Mouse (Mus musculus): ENCODE results near the gene 4930568D16Rik. TPM values are rescaled to one million over a fixed set of nuclear protein-coding genes. Genes with fewer than 3 reads are reported as not detected.

Gene 4930568D16Rik
- polyA plus RNA-seq, 1 experiment = not detected

DNA sequence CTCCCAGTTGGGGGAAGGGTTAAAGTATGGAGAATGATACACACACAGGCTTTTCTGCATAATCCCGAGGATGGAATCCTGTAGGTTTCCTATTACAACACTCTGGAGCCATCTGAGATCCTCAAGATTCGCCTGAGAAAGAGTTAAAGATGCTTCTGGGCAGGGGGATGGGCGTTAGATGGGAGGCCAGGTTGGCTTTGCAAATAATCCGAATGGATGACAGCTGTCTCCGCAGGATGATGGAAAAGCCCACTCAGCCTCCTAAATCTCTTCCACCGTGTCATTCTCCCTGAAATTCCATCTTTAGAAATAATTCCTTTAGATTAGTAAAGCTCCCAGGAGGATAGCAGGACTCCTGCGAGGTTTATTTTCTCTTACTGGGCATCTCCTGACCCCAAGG is 31.9 kb downstream of the 4930568D16Rik start:
- Histone ChIP-seq H3K36me3 (ENCODE audit: control insufficient read depth, insufficient read depth, low read length) (no peaks in the 10 kb centered on the region), H3K27ac (ENCODE audit: insufficient read depth, low read depth, low read length) (no peak overlapping the region), H3K4me1 (ENCODE audit: control insufficient read depth, insufficient read depth, low read length) (0 out of 2 replicates have a peak, but pooled peaks cover 2% of the 10 kb centered on the region), H3K4me3 (ENCODE audit: insufficient read depth, low read depth, low read length) (no peak overlapping the region), H3K27me3 (replicated peaks; ENCODE audit: control insufficient read depth, insufficient read depth, low read length) (no peaks in the 10 kb centered on the region)
- TF ChIP-seq POLR2A (IDR thresholded peaks at IDR 0.05; ENCODE audit: low read depth, low read length) (no peak), CTCF (conservative IDR thresholded peaks at IDR 0.05; ENCODE audit: insufficient read depth, insufficient read length, low read depth, low read length) (no peak)
- 40% methylated on average over 7 of the region's 7 CpGs for WGBS
- no peak for DNase-seq

GRCm38 (mm10) chr2:35333670-35334069 is 33.9 kb downstream of the 4930568D16Rik start:
- no peak for DNase-seq
- Histone ChIP-seq H3K4me1 (ENCODE audit: control insufficient read depth, insufficient read depth, low read length) (0 out of 2 replicates have a peak, but pooled peaks cover 2% of the 10 kb centered on the region), H3K27me3 (replicated peaks; ENCODE audit: control insufficient read depth, insufficient read depth, low read length) (no peaks in the 10 kb centered on the region), H3K36me3 (ENCODE audit: control insufficient read depth, insufficient read depth, low read length) (no peaks in the 10 kb centered on the region), H3K4me3 (ENCODE audit: insufficient read depth, low read depth, low read length) (no peak overlapping the region), H3K27ac (ENCODE audit: insufficient read depth, low read depth, low read length) (no peak overlapping the region)
- TF ChIP-seq POLR2A (IDR thresholded peaks at IDR 0.05; ENCODE audit: low read depth, low read length) = no peak
- no peak for TF ChIP-seq CTCF (conservative IDR thresholded peaks at IDR 0.05; ENCODE audit: insufficient read depth, insufficient read length, low read depth, low read length)

DNA sequence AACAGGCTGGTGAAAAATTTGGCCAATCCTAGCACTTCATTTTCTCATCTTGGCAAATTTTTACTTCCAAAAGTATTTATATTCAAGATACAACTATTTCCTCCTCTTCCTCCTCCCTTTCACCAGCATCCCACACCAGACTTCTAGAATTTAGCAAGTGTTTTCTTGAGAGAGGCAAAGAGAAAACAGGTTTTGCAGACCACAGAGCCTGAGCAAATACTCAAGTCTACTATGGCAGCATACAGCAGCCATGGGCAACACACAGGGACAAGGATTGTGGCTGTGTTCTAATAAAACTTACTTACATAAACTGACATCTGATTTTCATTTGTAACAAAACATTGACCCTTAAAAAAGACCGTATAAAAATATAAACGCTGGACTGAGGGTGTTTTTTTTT is 36.3 kb downstream of the 4930568D16Rik start:
- Histone ChIP-seq H3K27ac (ENCODE audit: insufficient read depth, low read depth, low read length) (no peak overlapping the region), H3K4me1 (ENCODE audit: control insufficient read depth, insufficient read depth, low read length) (no peaks in the 10 kb centered on the region), H3K4me3 (ENCODE audit: insufficient read depth, low read depth, low read length) (no peak overlapping the region), H3K36me3 (ENCODE audit: control insufficient read depth, insufficient read depth, low read length) (no peaks in the 10 kb centered on the region), H3K27me3 (replicated peaks; ENCODE audit: control insufficient read depth, insufficient read depth, low read length) (no peaks in the 10 kb centered on the region)
- TF ChIP-seq POLR2A (IDR thresholded peaks at IDR 0.05; ENCODE audit: low read depth, low read length) (no peak), CTCF (conservative IDR thresholded peaks at IDR 0.05; ENCODE audit: insufficient read depth, insufficient read length, low read depth, low read length) (no peak)
- DNase-seq = no peak
- WGBS = 75% methylated on average over 2 of the region's 2 CpGs

- WGBS = 89% methylated on average over 2 of the region's 2 CpGs
- Histone ChIP-seq H3K4me1 (ENCODE audit: control insufficient read depth, insufficient read depth, low read length) (no peaks in the 10 kb centered on the region), H3K27me3 (replicated peaks; ENCODE audit: control insufficient read depth, insufficient read depth, low read length) (no peaks in the 10 kb centered on the region), H3K36me3 (ENCODE audit: control insufficient read depth, insufficient read depth, low read length) (no peaks in the 10 kb centered on the region), H3K4me3 (ENCODE audit: insufficient read depth, low read depth, low read length) (no peak overlapping the region), H3K27ac (ENCODE audit: insufficient read depth, low read depth, low read length) (no peak overlapping the region)
- DNase-seq = no peak
- no peak for TF ChIP-seq CTCF (conservative IDR thresholded peaks at IDR 0.05; ENCODE audit: insufficient read depth, insufficient read length, low read depth, low read length)
- TF ChIP-seq POLR2A (IDR thresholded peaks at IDR 0.05; ENCODE audit: low read depth, low read length) = no peak
Observed at GRCm38 (mm10) chr2:35329061-35329460, 38.5 kb downstream of the 4930568D16Rik start.

GRCm38 (mm10) chr2:35328064-35328792 is 39.3 kb downstream of the 4930568D16Rik start:
- Histone ChIP-seq H3K4me3 (ENCODE audit: insufficient read depth, low read depth, low read length) (no peak overlapping the region), H3K36me3 (ENCODE audit: control insufficient read depth, insufficient read depth, low read length) (no peaks in the 10 kb centered on the region), H3K4me1 (ENCODE audit: control insufficient read depth, insufficient read depth, low read length) (no peaks in the 10 kb centered on the region), H3K27me3 (replicated peaks; ENCODE audit: control insufficient read depth, insufficient read depth, low read length) (no peaks in the 10 kb centered on the region), H3K27ac (ENCODE audit: insufficient read depth, low read depth, low read length) (no peak overlapping the region)
- WGBS = 50% methylated on average over 11 of the region's 11 CpGs
- TF ChIP-seq CTCF (conservative IDR thresholded peaks at IDR 0.05; ENCODE audit: insufficient read depth, insufficient read length, low read depth, low read length) = no peak
- TF ChIP-seq POLR2A (IDR thresholded peaks at IDR 0.05; ENCODE audit: low read depth, low read length) = no peak
- no peak for DNase-seq

GRCm38 (mm10) chr2:35327583-35327982 is 39.9 kb downstream of the 4930568D16Rik start:
- H3K36me3 ChIP-seq (ENCODE audit: control insufficient read depth, insufficient read depth, low read length) = no peaks in the 10 kb centered on the region
- no peak for TF ChIP-seq CTCF (conservative IDR thresholded peaks at IDR 0.05; ENCODE audit: insufficient read depth, insufficient read length, low read depth, low read length)
- TF ChIP-seq POLR2A (IDR thresholded peaks at IDR 0.05; ENCODE audit: low read depth, low read length) = no peak
- no peaks in the 10 kb centered on the region for H3K4me1 ChIP-seq (ENCODE audit: control insufficient read depth, insufficient read depth, low read length)
- no peak for DNase-seq
- peak overlapping the region; percentile 63 for H3K27ac ChIP-seq (ENCODE audit: insufficient read depth, low read depth, low read length)
- WGBS = 51% methylated on average over 10 of the region's 10 CpGs
- peak overlapping the region; percentile 2; the same call in 1 of the 2 replicates for H3K4me3 ChIP-seq (ENCODE audit: insufficient read depth, low read depth, low read length)
- H3K27me3 ChIP-seq (replicated peaks; ENCODE audit: control insufficient read depth, insufficient read depth, low read length) = no peaks in the 10 kb centered on the region

DNA sequence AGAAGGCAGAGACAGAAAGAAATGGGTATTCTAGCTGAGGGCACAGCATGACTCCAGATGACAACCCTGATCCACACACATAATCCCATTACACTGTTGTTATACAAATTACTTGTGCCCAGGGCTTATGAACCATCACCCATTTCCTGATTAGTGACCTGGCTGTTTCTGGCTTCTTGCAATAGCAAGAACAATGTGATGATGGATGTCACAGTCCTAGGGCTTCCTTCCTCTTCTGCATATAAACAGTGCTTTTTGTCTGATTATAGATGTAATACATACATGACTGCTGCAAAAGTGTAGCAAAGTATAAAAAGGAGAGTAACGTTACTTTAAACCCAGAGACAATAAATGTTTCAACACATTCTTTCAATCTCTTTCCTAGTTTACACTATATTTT is 40.6 kb downstream of the 4930568D16Rik start:
- H3K4me3 ChIP-seq (ENCODE audit: insufficient read depth, low read depth, low read length) = no peak overlapping the region
- no peaks in the 10 kb centered on the region for H3K27me3 ChIP-seq (replicated peaks; ENCODE audit: control insufficient read depth, insufficient read depth, low read length)
- peak; percentile 41 for DNase-seq
- H3K4me1 ChIP-seq (ENCODE audit: control insufficient read depth, insufficient read depth, low read length) = no peaks in the 10 kb centered on the region
- TF ChIP-seq CTCF (conservative IDR thresholded peaks at IDR 0.05; ENCODE audit: insufficient read depth, insufficient read length, low read depth, low read length) = no peak
- TF ChIP-seq POLR2A (IDR thresholded peaks at IDR 0.05; ENCODE audit: low read depth, low read length) = no peak
- H3K36me3 ChIP-seq (ENCODE audit: control insufficient read depth, insufficient read depth, low read length) = no peaks in the 10 kb centered on the region
- H3K27ac ChIP-seq (ENCODE audit: insufficient read depth, low read depth, low read length) = peak overlapping the region; percentile 86
- 63% methylated on average over 1 of the region's 1 CpGs for WGBS

Measured in kidney, adult 2 months (tissue).